Mouse (Mus musculus) thymus, adult 2 months (tissue): ENCODE data around the gene Entpd2.

Experiments
- CTCF ChIP-seq: fragments of 200-500 bp; IDR thresholded peaks from 2 replicates; pipeline ENCODE4 v1.5.1; 2012; ENCODE audit warnings: mild to moderate bottlenecking, control low read depth, low read length, moderate library complexity, borderline replicate concordance; ENCODE audit not compliant: control insufficient read depth, poor library complexity, insufficient read depth; ENCODE audit errors: extremely low read depth
- POLR2A ChIP-seq: fragments of 200-500 bp; IDR thresholded peaks from 2 replicates; pipeline ENCODE4 v1.6.1; 2012; ENCODE audit warnings: mild to moderate bottlenecking, low read length, control low read depth, moderate library complexity; ENCODE audit not compliant: control insufficient read depth, poor library complexity, insufficient read depth; ENCODE audit errors: extremely low read depth

DNA sequence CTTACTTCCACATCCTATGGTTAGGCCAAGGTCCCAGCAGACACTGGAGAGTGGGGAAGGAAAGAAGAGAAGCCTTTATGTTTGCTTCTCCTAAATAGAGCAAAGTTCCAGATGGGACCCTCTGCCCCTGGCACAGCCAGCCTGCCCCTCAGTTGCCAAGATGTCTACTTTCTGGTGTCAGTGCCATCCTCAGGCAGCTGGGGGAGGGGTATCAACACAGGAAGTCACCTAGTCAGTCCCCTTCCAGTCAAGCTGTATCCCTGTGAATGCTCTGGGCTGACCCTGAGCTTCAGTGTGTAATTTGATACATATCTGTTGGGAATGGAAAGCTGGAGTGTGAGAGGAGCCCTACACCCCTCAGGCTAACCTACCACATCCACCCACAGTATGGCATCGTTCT is 1.3 kb downstream of the Entpd2 start:
- TF ChIP-seq POLR2A (no peak), CTCF (no peak)
